Mouse (Mus musculus) skeletal muscle tissue, adult 2 months (tissue): ENCODE measurements around the gene Zyg11a.
A peak's percentile ranks its signal among the peaks of the same experiment; 100 is the strongest.
"Not testable (repeated sequence)": the region's sequence is repeated elsewhere in the genome, so short reads cannot be mapped to it uniquely, and the experiment has no call there.

Experiments used
- DNase-seq: peaks from one replicate; pipeline ENCODE4 v3.0.0-alpha.2; 2012; ENCODE audit warnings: low read depth, low spot score

Gene Zyg11a

GRCm38 (mm10) chr4:108217332-108218179 lies at the start of gene Zyg11a:
Gene Zyg11a (minus strand): TSS chr4:108218048.
- no peak for DNase-seq

- DNase-seq = no peak
Measured at GRCm38 (mm10) chr4:108265774-108266173, 47.9 kb upstream of the Zyg11a start.

GRCm38 (mm10) chr4:108253317-108253716 lies 35.5 kb upstream of the Zyg11a start:
- no peak for DNase-seq

GRCm38 (mm10) chr4:108250501-108250900 lies 32.7 kb upstream of the Zyg11a start:
- no peak for DNase-seq

- DNase-seq = no peak
Measured at GRCm38 (mm10) chr4:108249314-108249713, 31.5 kb upstream of the Zyg11a start.

- DNase-seq = no peak
Measured at GRCm38 (mm10) chr4:108233654-108234053, 15.8 kb upstream of the Zyg11a start.

GRCm38 (mm10) chr4:108225341-108225872 lies 7.6 kb upstream of the Zyg11a start:
- DNase-seq = peak; percentile 21

GRCm38 (mm10) chr4:108222507-108222906 lies 4.7 kb upstream of the Zyg11a start:
- no peak for DNase-seq

GRCm38 (mm10) chr4:108219019-108219418 lies 1.2 kb upstream of the Zyg11a start:
- no peak for DNase-seq

GRCm38 (mm10) chr4:108213023-108213422 lies 4.8 kb downstream of the Zyg11a start:
- no peak for DNase-seq

- DNase-seq = no peak
Measured at GRCm38 (mm10) chr4:108204629-108205028, 13.2 kb downstream of the Zyg11a start.

GRCm38 (mm10) chr4:108199236-108199635 lies 18.6 kb downstream of the Zyg11a start:
- no peak for DNase-seq

- DNase-seq = peak; percentile 53
Measured at GRCm38 (mm10) chr4:108196277-108196855, 21.5 kb downstream of the Zyg11a start.

GRCm38 (mm10) chr4:108192821-108193323 lies 25.0 kb downstream of the Zyg11a start:
- no peak for DNase-seq

GRCm38 (mm10) chr4:108182278-108182677 lies 35.6 kb downstream of the Zyg11a start:
- DNase-seq = no peak

- DNase-seq = no peak
Measured at GRCm38 (mm10) chr4:108168056-108168455, 49.8 kb downstream of the Zyg11a start.

- DNase-seq = no peak
Measured at GRCm38 (mm10) chr4:108166874-108167273, 51.0 kb downstream of the Zyg11a start.

GRCm38 (mm10) chr4:108165152-108165895 lies 52.5 kb downstream of the Zyg11a start, which contains the start of gene Echdc2:
Gene Echdc2 (plus strand): TSS chr4:108165437.
- peak; percentile 10 for DNase-seq

- no peak for DNase-seq
Measured at GRCm38 (mm10) chr4:108163291-108163690, 54.6 kb downstream of the Zyg11a start.

GRCm38 (mm10) chr4:108161936-108162335 lies 55.9 kb downstream of the Zyg11a start:
- no peak for DNase-seq

- DNase-seq = not testable (repeated sequence)
Measured at GRCm38 (mm10) chr4:108155141-108155540, 62.7 kb downstream of the Zyg11a start.

- not testable (repeated sequence) for DNase-seq
Measured at GRCm38 (mm10) chr4:108145554-108145953, 72.3 kb downstream of the Zyg11a start.
